9 mouse cellular contexts compared by ENCODE assay signal in genomic region chr8:112571337-112571904, GRCm38 (mm10). TPM values are rescaled to one million over a fixed set of nuclear protein-coding genes. Genes with fewer than 3 reads are reported as not detected.
A peak's percentile ranks its signal among the peaks of the same experiment; 100 is the strongest.
DNase-seq lines count a peak whose midpoint lies in the region; ATAC-seq and TF ChIP-seq lines count a peak whose summit lies in the region.
"Had no signal": no experiment of that assay in that cellular context is flagged by ENCODE, and none has a peak within 500 bp of the region (broad histone marks: within the 10 kb centered on the region; RNA-seq: fewer than 3 reads in every experiment).

No protein-coding gene starts in this region.

- intact Hi-C loops in left cerebral cortex, postnatal 25 days (cut with DNase I), result loop anchor here (1.0 to 10.0 kb wide), 5 partner anchors 333 to 1063 kb away; partner anchors contain the start of gene Mon1b

- H3K27me3 ChIP-seq in embryonic facial prominence, embryonic 14.5 days (replicated peaks; ENCODE audit: control insufficient read depth, insufficient read depth, low read length), result peaks cover 18% of the 10 kb centered on the region
- no peaks in the 10 kb centered on the region for H3K27me3 ChIP-seq in intestine, postnatal 0 days (replicated peaks; ENCODE audit: control insufficient read depth, insufficient read depth, low read length)

- H3K9ac ChIP-seq in embryonic facial prominence, embryonic 14.5 days (ENCODE audit: low read depth, low read length), result no peak overlapping the region; the same call in 1 of the 2 replicates
- no peak overlapping the region for H3K9ac ChIP-seq in intestine, postnatal 0 days (ENCODE audit: low read depth, low read length)

- H3K36me3 ChIP-seq in embryonic facial prominence, embryonic 14.5 days (ENCODE audit: control insufficient read depth, insufficient read depth, low read length), result no peaks in the 10 kb centered on the region
- no peaks in the 10 kb centered on the region for H3K36me3 ChIP-seq in intestine, postnatal 0 days (ENCODE audit: control insufficient read depth, insufficient read depth)

- no peaks in the 10 kb centered on the region for H3K9me3 ChIP-seq in embryonic facial prominence, embryonic 14.5 days (ENCODE audit: control insufficient read depth, low read length)
- no peaks in the 10 kb centered on the region for H3K9me3 ChIP-seq in intestine, postnatal 0 days (ENCODE audit: control insufficient read depth)

- peak; percentile 78 for TF ChIP-seq CTCF in intestine, postnatal 0 days (IDR thresholded peaks at IDR 0.05; ENCODE audit: low read depth)

- no peak overlapping the region; the same call in 1 of the 2 replicates for H3K4me2 ChIP-seq in embryonic facial prominence, embryonic 14.5 days (ENCODE audit: low read depth, low read length)
- H3K4me2 ChIP-seq in intestine, postnatal 0 days (replicated peaks; ENCODE audit: low read depth), result no peak overlapping the region

- 0 out of 2 replicates have a peak, but pooled peaks cover 2% of the 10 kb centered on the region for H3K4me1 ChIP-seq in embryonic facial prominence, embryonic 14.5 days (ENCODE audit: control insufficient read depth, insufficient read depth, low read length)
- no peaks in the 10 kb centered on the region for H3K4me1 ChIP-seq in intestine, postnatal 0 days (replicated peaks; ENCODE audit: control insufficient read depth, insufficient read depth, low read length)

- H3K4me3 ChIP-seq in embryonic facial prominence, embryonic 14.5 days (ENCODE audit: low read depth, low read length), result no peak overlapping the region
- no peak overlapping the region for H3K4me3 ChIP-seq in intestine, postnatal 0 days (ENCODE audit: low read depth, low read length)

- ATAC-seq in embryonic facial prominence, embryonic 14.5 days (ENCODE audit: low read depth), result peak; percentile 80; the same call in 1 of the 2 replicates
- no peak for ATAC-seq in intestine, postnatal 0 days
- ATAC-seq in inflammation-experienced regulatory T-cells, adult 6 months, result no peak

- WGBS in embryonic facial prominence, embryonic 14.5 days, result 18% methylated on average over 9 of the region's 9 CpGs
- 19% methylated on average over 9 of the region's 9 CpGs for WGBS in intestine, postnatal 0 days

- DNase-seq in adrenal gland, adult (ENCODE audit: inconsistent age in 2 of 2, low spot score in 1 of 2), result peak; percentile 22 to 73
- no peak for DNase-seq in adrenal gland, postnatal 4 days (ENCODE audit: low spot score in 2 of 2)
- peak; percentile 50 for DNase-seq in adrenal gland, postnatal 10 days
- peak; percentile 83 for DNase-seq in embryonic facial prominence, embryonic 14.5 days (ENCODE audit: low spot score)
- DNase-seq in left cerebral cortex, postnatal 25 days (ENCODE audit: low spot score in 2 of 2), result peak; percentile 59 to 80
- DNase-seq in retina, postnatal 1 day, result peak; percentile 68

- H3K27ac ChIP-seq in embryonic facial prominence, embryonic 14.5 days (replicated peaks; ENCODE audit: low read depth, low read length), result no peak overlapping the region
- H3K27ac ChIP-seq in intestine, postnatal 0 days (ENCODE audit: low read depth, low read length), result no peak overlapping the region

RNA-seq across cellular contexts. Expression of gene Cntnap4, which starts 1.6 kb away (rescaled TPM):
- total RNA-seq in adrenal gland, postnatal 4 days (2021), result under 1 TPM; 0.48 to 0.87 TPM
- under 1 TPM in 1 of 2 experiments, not detected in 1; 0.06 TPM for total RNA-seq in adrenal gland, postnatal 10 days (2021)
- 2.3 and 2.5 TPM in 2 replicates for polyA plus RNA-seq in embryonic facial prominence, embryonic 14.5 days (2014; fragmentation: Nextera tagmentation; extraction: Ambion mirVana)
- polyA plus RNA-seq in intestine, postnatal 0 days (2015; fragmentation: Nextera tagmentation; extraction: Ambion mirVana), result 0.18 TPM in 2 replicates
- total RNA-seq in left cerebral cortex, postnatal 25 days (2021), result 10 to 100 TPM; 20.1 to 20.8 TPM
- polyA plus RNA-seq in inflammation-experienced regulatory T-cells, adult 6 months (2017; shearing (Covaris generic)), result not detected
- total RNA-seq: neutrophil, adult 5-6 weeks had no signal

Comparison
In these comparisons a context has a peak if more than half of its experiments do, and no peak if none do; other contexts are left out.
1. DNase-seq: peak in adrenal gland, adult (2 of 2), adrenal gland, postnatal 10 days (single experiment), embryonic facial prominence, embryonic 14.5 days (single experiment), left cerebral cortex, postnatal 25 days (2 of 2) and retina, postnatal 1 day (single experiment); none in adrenal gland, postnatal 4 days (0 of 2).
2. RNA of gene Cntnap4, which starts 1.6 kb away (total RNA-seq): 20.1 to 20.8 TPM in left cerebral cortex, postnatal 25 days; 0.48 to 0.87 TPM in adrenal gland, postnatal 4 days and 0.06 TPM in adrenal gland, postnatal 10 days; every median in the first group is over 10 times any median in the second.